10 mouse cellular contexts compared by ENCODE assay signal in the genomic region with DNA sequence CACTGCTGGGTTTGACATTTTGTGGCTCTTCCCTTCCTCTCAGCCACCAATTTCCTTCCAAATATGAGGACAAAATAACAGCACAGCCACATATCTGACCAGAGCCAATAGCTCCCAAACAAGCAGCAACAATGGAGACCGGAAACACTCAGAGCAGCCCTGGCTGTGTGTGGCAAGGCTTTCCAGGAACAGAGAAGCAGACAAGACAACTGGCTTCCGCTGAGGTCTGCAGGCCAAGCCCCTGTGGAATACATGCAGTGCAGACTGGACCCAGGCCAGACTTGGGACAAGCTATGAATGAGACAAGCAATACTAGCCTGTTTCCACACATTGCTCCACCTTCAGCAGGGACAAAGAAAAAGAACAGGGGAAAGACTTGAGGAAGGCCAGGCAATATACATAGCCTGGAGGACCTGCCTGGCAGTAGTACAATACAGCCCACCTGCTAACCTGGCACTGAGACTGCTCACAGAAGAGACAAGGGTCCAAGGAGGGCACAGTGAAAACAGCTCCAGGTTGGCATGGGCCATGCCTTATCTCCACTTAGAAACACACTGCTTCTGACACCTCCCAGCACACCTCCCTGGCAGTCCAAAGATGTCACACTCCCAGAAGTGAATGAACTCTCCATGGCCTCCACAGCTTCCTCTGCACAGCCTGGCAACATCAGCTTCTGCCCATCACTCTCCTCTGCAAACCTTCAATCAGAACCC. TPM values are rescaled to one million over a fixed set of nuclear protein-coding genes. Genes with fewer than 3 reads are reported as not detected.
DNase-seq lines count a peak whose midpoint lies in the region; ATAC-seq and TF ChIP-seq lines count a peak whose summit lies in the region.
"Had no signal": no experiment of that assay in that cellular context is flagged by ENCODE, and none has a peak within 500 bp of the region (broad histone marks: within the 10 kb centered on the region; RNA-seq: fewer than 3 reads in every experiment).

No protein-coding gene starts in this region.

- no peaks in the 10 kb centered on the region for H3K27me3 ChIP-seq in liver, embryonic 12.5 days (replicated peaks)
- H3K27me3 ChIP-seq in stomach, postnatal 0 days (ENCODE audit: control insufficient read depth, insufficient read depth, low read length): no peaks in the 10 kb centered on the region
- H3K27me3 ChIP-seq: embryonic facial prominence, embryonic 13.5 days had no signal

- no peak for TF ChIP-seq EP300 in stomach, postnatal 0 days (optimal IDR thresholded peaks at IDR 0.05)

- no peaks in the 10 kb centered on the region for H3K9me3 ChIP-seq in liver, embryonic 12.5 days (replicated peaks)
- H3K9me3 ChIP-seq in stomach, postnatal 0 days (ENCODE audit: control insufficient read depth, low read length): no peaks in the 10 kb centered on the region
- H3K9me3 ChIP-seq: embryonic facial prominence, embryonic 13.5 days had no signal

- no peaks in the 10 kb centered on the region for H3K36me3 ChIP-seq in liver, embryonic 12.5 days
- no peaks in the 10 kb centered on the region; the same call in 1 of the 2 replicates for H3K36me3 ChIP-seq in stomach, postnatal 0 days (ENCODE audit: control insufficient read depth, insufficient read depth, low read length)

- H3K4me1 ChIP-seq in liver, embryonic 12.5 days: peaks cover 17% of the 10 kb centered on the region; the same call in 1 of the 2 replicates
- no peaks in the 10 kb centered on the region for H3K4me1 ChIP-seq in stomach, postnatal 0 days (replicated peaks; ENCODE audit: control insufficient read depth, insufficient read depth)

- no peak overlapping the region for H3K4me3 ChIP-seq in liver, embryonic 12.5 days
- no peak overlapping the region for H3K4me3 ChIP-seq in stomach, postnatal 0 days (ENCODE audit: low read depth, low read length)
- H3K4me3 ChIP-seq: embryonic facial prominence, embryonic 13.5 days had no signal

- H3K9ac ChIP-seq in liver, embryonic 12.5 days: no peak overlapping the region
- no peak overlapping the region for H3K9ac ChIP-seq in stomach, postnatal 0 days (ENCODE audit: low read length)
- H3K9ac ChIP-seq: embryonic facial prominence, embryonic 13.5 days; liver, embryonic 14.5 days had no signal

- no peak overlapping the region for H3K27ac ChIP-seq in liver, embryonic 12.5 days
- H3K27ac ChIP-seq in stomach, postnatal 0 days (replicated peaks): no peak overlapping the region
- H3K27ac ChIP-seq: embryonic facial prominence, embryonic 13.5 days; liver, embryonic 14.5 days had no signal

- H3K4me2 ChIP-seq in liver, embryonic 12.5 days: no peak overlapping the region
- H3K4me2 ChIP-seq in stomach, postnatal 0 days (replicated peaks; ENCODE audit: low read depth): no peak overlapping the region
- H3K4me2 ChIP-seq: embryonic facial prominence, embryonic 13.5 days had no signal

- TF ChIP-seq CTCF in stomach, postnatal 0 days (IDR thresholded peaks at IDR 0.05; ENCODE audit: low read depth): no peak

- peak; percentile 12 for DNase-seq in liver
- DNase-seq in heart, adult 18-20 months: peak; percentile 82 to 90
- DNase-seq in kidney, adult 9 months: peak; percentile 80
- no peak for DNase-seq in stomach, postnatal 0 days (ENCODE audit: low spot score)
- no peak for DNase-seq in left cerebral cortex, adult 11 months (ENCODE audit: low spot score)

- no peak for ATAC-seq in liver, embryonic 12.5 days
- peak; percentile 72; the same call in 1 of the 2 replicates for ATAC-seq in cerebellum, adult (ENCODE audit: insufficient number of reproducible peaks, low FRiP score, low TSS enrichment)
- peak; percentile 42; the same call in 1 of the 2 replicates for ATAC-seq in stomach, postnatal 0 days (ENCODE audit: low FRiP score, low TSS enrichment)
- no peak for ATAC-seq in monocyte, adult 5-6 weeks (replicated peaks; ENCODE audit: insufficient number of reproducible peaks, low FRiP score, low TSS enrichment, poor library complexity, severe bottlenecking)

- 57% methylated on average over 2 of the region's 2 CpGs for WGBS in liver, embryonic 12.5 days (ENCODE audit: insufficient replicate concordance)
- 55% methylated on average over 2 of the region's 2 CpGs for WGBS in stomach, postnatal 0 days

RNA-seq across cellular contexts. Expression of gene Hdac4, which starts 58.2 kb away (rescaled TPM):
- polyA plus RNA-seq in liver, embryonic 12.5 days (2016; fragmentation: Nextera tagmentation; extraction: Ambion mirVana): 6.4 and 6.9 TPM in 2 replicates
- 10 to 100 TPM; 35.2 to 42.7 TPM for total RNA-seq in heart, adult 18-20 months (2021)
- 10.9 and 14.5 TPM in 2 replicates for polyA plus RNA-seq in stomach, postnatal 0 days (2015; fragmentation: Nextera tagmentation; extraction: Ambion mirVana)
- total RNA-seq in monocyte, adult 5-6 weeks (2017): 13.8 to 21.8 TPM (median 13.9 TPM) in 3 replicates

Comparison
In these comparisons a context has a peak if more than half of its experiments do, and no peak if none do; other contexts are left out.
1. DNase-seq: peak in liver (single experiment), heart, adult 18-20 months (2 of 2) and kidney, adult 9 months (single experiment); none in stomach, postnatal 0 days (single experiment) and left cerebral cortex, adult 11 months (single experiment).
2. ATAC-seq: peak in cerebellum, adult (single experiment) and stomach, postnatal 0 days (single experiment); none in liver, embryonic 12.5 days (single experiment) and monocyte, adult 5-6 weeks (single experiment).